Mouse (Mus musculus): ENCODE results near the gene Mylk.

Mylk gene

DNA sequence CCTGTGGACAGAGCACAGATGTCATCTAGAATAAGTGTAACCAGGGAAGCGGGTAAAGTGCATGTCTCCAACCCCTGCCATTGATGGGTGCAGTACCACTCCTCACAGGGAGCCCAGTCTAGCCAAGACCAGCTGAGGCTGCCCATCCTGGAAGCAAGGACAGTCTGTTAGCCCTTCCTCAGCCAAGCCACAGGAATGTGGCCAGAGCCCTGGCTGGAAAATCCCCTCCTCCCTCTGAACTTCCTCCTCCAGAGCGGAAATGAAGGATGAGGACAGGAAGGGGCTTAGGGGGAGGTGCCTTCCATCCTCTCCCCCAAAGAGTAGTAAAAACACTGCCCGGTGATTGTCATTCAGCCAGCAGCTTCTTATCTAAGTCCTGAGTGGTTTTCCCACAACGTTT is 192.6 kb downstream of the Mylk start:
- in situ Hi-C loops (cut with MseI, MboI): no loop called here

DNA sequence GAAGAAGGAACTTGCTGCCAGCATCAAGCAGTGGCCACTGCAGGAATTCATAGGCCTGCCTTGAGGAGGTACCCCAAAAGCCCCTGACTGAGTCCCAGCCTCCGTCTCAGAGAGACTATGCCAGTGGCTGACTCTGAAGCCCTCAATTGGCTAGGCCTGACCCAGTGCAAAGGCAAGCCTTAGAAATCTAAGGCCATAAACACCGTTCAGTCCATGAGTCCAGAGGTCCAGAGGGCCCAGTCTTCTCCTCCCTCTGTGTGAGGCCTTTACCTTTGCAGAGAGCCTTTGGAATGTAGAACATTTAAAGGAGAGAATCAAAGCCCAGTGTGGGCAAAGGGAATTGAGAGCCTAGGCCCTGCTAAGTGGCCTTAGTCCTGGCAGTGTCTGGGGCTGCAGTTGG is 193.2 kb downstream of the Mylk start:
- in situ Hi-C loops (cut with MseI, MboI): no loop called here

GRCm38 (mm10) chr16:34939951-34940350 is 194.9 kb downstream of the Mylk start:
- in situ Hi-C loops (cut with MseI, MboI): no loop called here

DNA sequence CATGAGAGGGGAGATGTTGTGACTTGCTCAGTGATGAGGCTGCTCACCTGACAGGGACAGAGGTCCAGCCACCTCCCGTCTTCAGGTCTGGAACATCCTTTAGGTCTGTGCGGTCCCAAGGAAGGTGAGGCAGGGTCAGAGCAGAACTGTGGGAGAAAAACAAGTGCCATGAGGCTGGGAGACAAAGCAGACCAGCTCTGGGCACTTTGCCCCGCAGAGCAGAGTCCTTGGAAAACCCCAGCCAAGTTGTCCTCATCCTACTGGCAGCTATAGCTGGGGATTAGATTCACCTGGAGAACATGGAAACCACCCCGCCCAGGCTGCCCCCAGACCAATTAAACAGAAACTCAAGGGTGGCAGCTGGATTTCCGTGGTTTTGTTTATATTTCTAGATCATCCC is 195.4 kb downstream of the Mylk start:
- in situ Hi-C loops (cut with MseI, MboI): no loop called here

DNA sequence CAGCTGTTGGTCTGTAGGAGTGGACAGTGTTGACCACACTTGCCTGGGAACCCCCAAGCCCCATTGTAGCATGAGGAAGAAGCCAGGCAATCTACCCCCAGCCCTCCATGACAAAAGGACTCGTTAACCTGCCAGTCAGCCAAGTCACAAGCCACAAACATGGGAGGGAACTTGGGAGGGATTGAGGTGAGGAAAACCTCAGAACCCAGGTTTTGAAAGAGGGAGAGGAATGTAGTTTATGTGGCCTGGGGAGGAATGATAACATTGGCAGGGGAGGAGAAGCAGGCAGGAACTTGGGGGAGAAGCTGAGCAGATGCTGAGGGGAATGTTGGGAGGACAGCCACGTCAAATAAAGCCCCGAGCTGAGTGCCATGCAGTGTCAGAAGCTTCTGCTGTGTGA is 196.9 kb downstream of the Mylk start:
- in situ Hi-C loops (cut with MseI, MboI): no loop called here

GRCm38 (mm10) chr16:34946301-34946700 is 201.3 kb downstream of the Mylk start:
- in situ Hi-C loops (cut with MseI, MboI): no loop called here

DNA sequence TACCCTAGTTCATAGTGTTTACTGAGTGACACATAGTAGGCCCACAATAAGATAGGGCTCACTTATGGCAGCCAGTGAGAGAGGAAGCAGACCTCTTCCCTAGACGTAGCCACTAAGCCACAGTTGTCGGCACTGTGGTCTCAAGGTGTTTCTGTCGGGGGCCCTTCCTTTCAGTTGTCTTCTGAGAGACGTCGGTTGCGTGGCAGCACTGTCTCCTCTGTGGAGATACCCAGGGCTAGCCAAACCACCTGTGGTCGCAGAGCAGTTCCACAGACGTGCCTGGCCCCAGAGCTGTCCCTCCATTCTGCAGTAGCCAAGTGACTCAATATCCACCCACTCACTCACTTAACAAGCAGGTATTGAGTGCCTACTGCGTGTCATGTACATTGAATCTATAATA is 205.9 kb downstream of the Mylk start:
- in situ Hi-C loops (cut with MseI, MboI): no loop called here

GRCm38 (mm10) chr16:34952254-34952653 is 207.2 kb downstream of the Mylk start:
- in situ Hi-C loops (cut with MseI, MboI): no loop called here

DNA sequence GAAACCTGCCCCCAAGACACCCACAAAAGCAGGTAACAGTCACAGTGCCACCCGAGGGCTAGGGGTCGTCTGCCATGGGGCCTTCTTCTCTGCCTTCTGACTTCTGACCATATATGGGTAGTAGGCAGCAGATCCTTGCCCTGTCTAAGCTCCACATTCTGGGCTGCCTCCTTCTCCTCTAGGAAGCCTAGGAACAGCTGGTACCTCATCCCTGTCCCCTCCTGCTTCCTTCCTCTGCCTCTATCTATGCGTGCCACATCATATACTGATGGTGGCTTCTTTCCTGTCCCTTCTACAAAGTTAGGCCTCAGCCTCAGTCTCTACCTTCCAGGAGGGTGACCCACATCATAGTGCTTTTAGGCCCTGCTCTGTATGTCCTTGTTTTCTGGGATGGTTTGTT is 207.8 kb downstream of the Mylk start:
- in situ Hi-C loops (cut with MseI, MboI): no loop called here

DNA sequence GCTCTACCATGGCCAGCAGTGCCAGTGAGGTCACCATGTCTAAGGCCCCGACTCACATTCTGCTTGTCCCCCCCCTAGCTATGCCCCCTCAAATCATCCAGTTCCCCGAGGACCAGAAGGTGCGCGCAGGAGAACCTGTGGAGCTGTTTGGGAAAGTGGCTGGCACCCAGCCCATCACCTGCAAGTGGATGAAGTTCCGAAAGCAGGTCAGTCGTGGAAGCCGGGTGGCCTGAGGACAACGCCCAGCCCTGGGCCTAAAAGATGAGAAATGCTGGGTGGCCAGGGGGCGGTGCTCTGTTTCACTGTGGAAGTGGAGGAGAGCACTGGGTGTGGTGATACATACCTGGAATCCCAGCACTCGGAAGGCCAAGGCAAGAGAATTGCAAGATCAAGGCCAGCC is 208.5 kb downstream of the Mylk start:
- in situ Hi-C loops (cut with MseI, MboI): no loop called here

- in situ Hi-C loops (cut with MseI, MboI): no loop called here
These were observed 212.6 kb downstream of the Mylk start for GRCm38 (mm10) chr16:34957487-34958230.

GRCm38 (mm10) chr16:34958667-34959066 is 213.7 kb downstream of the Mylk start:
- in situ Hi-C loops (cut with MseI, MboI): no loop called here

- in situ Hi-C loops (cut with MseI, MboI): no loop called here
These were observed 214.3 kb downstream of the Mylk start for GRCm38 (mm10) chr16:34959261-34959660.

- in situ Hi-C loops (cut with MseI, MboI): loop anchor here in 1 of 2 experiments (5.0 kb wide), 1 partner anchor 53 kb away; no protein-coding TSS in a partner anchor
These were observed 215.2 kb downstream of the Mylk start for GRCm38 (mm10) chr16:34960243-34960642.

DNA sequence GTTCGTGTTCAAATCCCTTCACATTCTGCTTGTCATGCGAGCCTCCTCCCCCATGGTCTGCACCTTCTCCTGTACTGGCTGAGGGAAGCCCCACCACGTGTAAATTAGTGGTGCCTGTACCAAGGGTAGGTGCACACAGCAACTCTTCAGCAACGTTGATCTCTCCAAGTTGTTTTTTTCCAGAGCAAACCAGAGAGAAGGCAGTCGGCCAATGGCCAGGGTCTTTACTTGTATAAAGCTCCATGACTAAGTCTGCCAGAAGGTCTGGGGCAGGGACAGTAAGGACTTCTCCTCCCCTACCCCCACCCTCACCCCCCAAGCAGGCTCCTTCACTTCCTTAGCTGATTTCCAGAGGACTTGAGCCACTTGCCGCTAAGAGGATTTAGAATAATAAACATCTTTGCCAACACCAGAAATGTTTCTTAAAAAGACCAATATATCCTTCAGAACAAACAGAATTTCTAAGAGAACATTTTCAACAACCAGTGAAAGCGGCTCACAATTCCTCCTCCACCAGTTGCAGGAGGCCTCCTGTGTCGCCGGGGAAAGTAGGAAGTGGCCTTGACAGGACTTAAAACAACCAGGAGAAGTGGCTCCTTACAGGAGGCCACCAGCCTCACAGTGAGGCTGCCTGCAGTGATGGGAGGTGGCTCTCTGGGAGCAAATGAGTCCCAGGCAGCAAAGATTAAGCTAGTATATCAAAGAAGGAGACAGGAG is 216.0 kb downstream of the Mylk start:
- in situ Hi-C loops (cut with MseI, MboI): loop anchor here in 1 of 2 experiments (5.0 kb wide), 1 partner anchor 54 kb away; no protein-coding TSS in a partner anchor

- in situ Hi-C loops (cut with MseI, MboI): loop anchor here in 1 of 2 experiments (5.0 kb wide), 1 partner anchor 55 kb away; no protein-coding TSS in a partner anchor
These were observed 217.3 kb downstream of the Mylk start for GRCm38 (mm10) chr16:34962322-34962721.

- in situ Hi-C loops (cut with MseI, MboI): loop anchor here in 1 of 2 experiments (5.0 kb wide), 1 partner anchor 56 kb away; no protein-coding TSS in a partner anchor
These were observed 218.0 kb downstream of the Mylk start for GRCm38 (mm10) chr16:34963008-34963407.

DNA sequence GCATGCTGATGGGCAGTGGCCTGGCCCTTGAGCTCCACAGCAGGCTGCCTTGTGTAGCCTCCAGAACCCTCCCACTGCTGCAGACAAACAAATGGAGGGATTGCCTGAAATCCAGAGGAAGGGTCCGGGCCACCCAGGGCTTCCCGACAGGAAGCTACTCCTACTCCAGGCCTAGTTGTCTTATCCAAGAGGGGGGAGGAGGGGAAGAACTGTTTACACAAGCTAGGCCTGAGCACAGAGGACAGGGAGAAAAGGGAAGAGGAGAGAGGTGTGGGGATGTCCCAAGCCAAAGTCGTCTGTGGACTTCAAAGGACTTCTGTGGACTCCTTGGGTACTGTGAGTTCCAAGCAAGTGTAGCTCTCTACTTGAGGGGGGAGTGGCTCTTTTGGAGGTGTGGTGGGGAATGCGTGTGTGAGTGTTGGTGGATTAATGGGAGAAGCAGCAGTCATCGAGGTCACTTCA is 221.6 kb downstream of the Mylk start:
- in situ Hi-C loops (cut with MseI, MboI): loop anchor here in 1 of 2 experiments (5.0 kb wide), 1 partner anchor 64 kb away; no protein-coding TSS in a partner anchor

DNA sequence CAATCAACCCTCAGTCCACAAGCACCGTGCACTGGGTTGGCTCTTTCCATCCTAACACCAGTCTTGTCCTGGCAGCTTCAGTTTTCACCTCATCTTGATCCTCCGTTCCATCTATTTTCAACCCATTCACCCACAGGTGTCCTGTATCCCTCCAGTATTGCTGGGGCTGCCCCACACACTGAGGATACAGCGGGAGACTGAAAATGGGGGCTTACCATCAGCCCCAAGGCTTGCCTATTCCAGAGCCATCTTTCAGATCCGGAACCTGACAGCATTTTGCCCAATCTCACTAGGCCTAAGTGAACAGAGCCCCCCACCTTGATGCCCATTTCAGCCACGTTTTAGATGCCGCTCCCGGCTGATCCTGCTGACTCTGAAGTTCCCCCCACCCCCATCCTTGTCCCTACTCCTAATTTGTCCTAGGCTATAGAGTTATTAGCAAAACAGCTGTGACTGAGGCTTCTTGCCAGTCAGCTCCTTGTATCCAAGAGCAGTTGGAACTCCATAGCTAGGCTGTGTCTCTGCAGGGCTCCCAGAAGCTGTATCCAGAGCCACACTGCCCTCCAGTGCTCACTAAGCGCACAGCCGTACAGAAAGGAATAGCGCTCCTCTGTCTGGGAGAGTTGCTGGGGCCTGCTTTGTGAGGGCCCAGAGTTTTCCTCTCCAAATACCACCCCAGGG is 222.2 kb downstream of the Mylk start:
- in situ Hi-C loops (cut with MseI, MboI): loop anchor here in 1 of 2 experiments (5.0 kb wide), 1 partner anchor 65 kb away; no protein-coding TSS in a partner anchor

DNA sequence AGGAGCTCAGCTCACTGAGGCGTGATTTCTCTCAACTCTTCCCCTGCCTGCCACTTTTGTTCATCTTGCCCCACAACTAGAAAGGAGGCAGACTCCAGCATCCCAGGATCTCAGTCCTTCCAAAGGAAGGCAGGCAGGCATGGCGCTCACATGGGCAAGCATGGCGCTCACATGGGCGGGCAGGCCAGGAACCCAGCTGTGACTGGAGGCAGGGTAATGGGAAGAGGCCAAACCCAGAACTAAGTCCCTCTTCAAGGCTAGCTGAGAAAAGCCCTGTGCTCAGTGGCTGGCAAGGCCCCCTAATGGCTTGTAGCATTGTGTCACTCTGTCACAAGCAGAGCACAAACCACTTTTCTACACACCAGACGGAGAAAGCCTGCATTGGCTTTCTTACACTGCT is 223.2 kb downstream of the Mylk start:
- in situ Hi-C loops (cut with MseI, MboI): loop anchor here in 1 of 2 experiments (5.0 kb wide), 1 partner anchor 66 kb away; no protein-coding TSS in a partner anchor

DNA sequence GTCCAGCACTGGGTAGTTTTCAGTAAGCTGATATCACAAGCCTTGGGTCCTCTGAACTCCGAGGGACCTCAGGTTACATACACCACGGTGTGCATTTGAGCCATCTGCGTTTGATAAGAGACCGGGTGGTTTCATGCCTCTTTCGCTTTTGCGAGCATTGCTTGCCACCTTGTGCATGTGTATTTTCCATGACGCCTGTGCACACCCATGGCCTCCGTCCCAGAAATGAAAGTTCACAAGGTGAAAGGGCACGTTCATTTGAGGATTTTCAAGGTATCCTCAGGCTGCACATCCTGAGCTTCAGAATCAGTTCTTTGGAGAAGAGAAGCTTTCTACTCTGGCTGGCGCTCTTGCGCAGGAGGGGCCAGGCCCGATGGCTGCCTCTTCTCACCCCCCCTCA is 227.5 kb downstream of the Mylk start:
- in situ Hi-C loops (cut with MseI, MboI): no loop called here

GRCm38 (mm10) chr16:34975544-34975943 is 230.5 kb downstream of the Mylk start:
- in situ Hi-C loops (cut with MseI, MboI): no loop called here

All from mouse trophoblast stem cell (cell line).